In genomic region chr6:71503670-71504069, GRCm38 (mm10) we compare ENCODE assay signal across 14 mouse cellular contexts.
"Had no signal": no experiment of that assay in that cellular context is flagged by ENCODE, and none has a peak within 500 bp of the region (broad histone marks: within the 10 kb centered on the region; RNA-seq: fewer than 3 reads in every experiment).

No protein-coding gene starts in this region.

- H3K9me3 ChIP-seq: lung, embryonic 15.5 days; megakaryocyte, embryonic 14.5 days; midbrain, embryonic 13.5 days; midbrain, embryonic 15.5 days; neural tube, embryonic 12.5 days had no signal

- H3K27ac ChIP-seq: lung, embryonic 15.5 days; macrophage; midbrain, embryonic 13.5 days; midbrain, embryonic 15.5 days; neural tube, embryonic 12.5 days had no signal

- H3K4me2 ChIP-seq: lung, embryonic 15.5 days; midbrain, embryonic 11.5 days; midbrain, embryonic 13.5 days; midbrain, embryonic 15.5 days; neural tube, embryonic 12.5 days had no signal

- ATAC-seq: midbrain, embryonic 13.5 days; midbrain, embryonic 15.5 days had no signal

- H3K9ac ChIP-seq: lung, embryonic 15.5 days; midbrain, embryonic 13.5 days; midbrain, embryonic 15.5 days; neural tube, embryonic 12.5 days had no signal

- H3K4me3 ChIP-seq: lung, embryonic 15.5 days; midbrain, embryonic 13.5 days; midbrain, embryonic 15.5 days; neural tube, embryonic 12.5 days had no signal

- DNase-seq: lung, adult 2 months; lung, postnatal 14 days; right cerebral cortex, postnatal 14 days; spleen, adult 18-20 months; thymus, adult 18-20 months; thymus, postnatal 14 days; thymus, postnatal 36 days had no signal

- H3K4me1 ChIP-seq: lung, embryonic 15.5 days; midbrain, embryonic 13.5 days; midbrain, embryonic 15.5 days; neural tube, embryonic 12.5 days had no signal

- H3K27me3 ChIP-seq: lung, embryonic 15.5 days; megakaryocyte, embryonic 14.5 days; midbrain, embryonic 13.5 days; midbrain, embryonic 15.5 days; neural tube, embryonic 12.5 days had no signal
